Mouse (Mus musculus): Measurements from ENCODE around the gene Clasp1. TPM values are rescaled to one million over a fixed set of nuclear protein-coding genes. Genes with fewer than 3 reads are reported as not detected.

Clasp1 gene
- total RNA-seq (2012; rRNA removed) (13.9 and 16.0 TPM in 2 replicates), polyA plus RNA-seq (2012; ENCODE audit: insufficient read depth in 1 of 2, insufficient read length in 2 of 2, low read depth in 1 of 2, low replicate concordance in 2 of 2, missing spikeins in 1 of 2) (10 to 100 TPM in 1 of 2 experiments, not detected in 1; 21.3 TPM)

GRCm38 (mm10) chr1:118388757-118389453, at the start of gene Clasp1:
Clasp1 (plus strand) TSS chr1:118389058.
- H3K9ac ChIP-seq (ENCODE audit: control insufficient read depth, low read depth, low read length, poor library complexity, severe bottlenecking), result peak within 1 kb of the TSS; percentile 96
- no peaks in the 10 kb centered on the region for H3K9me3 ChIP-seq (replicated peaks; ENCODE audit: insufficient read depth, low read length)
- H3K4me1 ChIP-seq (ENCODE audit: control insufficient read depth in 1 of 2, insufficient read depth in 2 of 2, low read length in 2 of 2), result peaks cover 0 to 9% of the 10 kb centered on the region in 2 experiments; a peak in 2 of 4 replicates
- peak within 1 kb of the TSS; percentile 74 to 94 for H3K4me3 ChIP-seq (ENCODE audit: control insufficient read depth in 1 of 2, insufficient read depth in 1 of 2, low read depth in 2 of 2, low read length in 2 of 2)
- peak; percentile 98 for DNase-seq (ENCODE audit: low read depth, low spot score)
- peaks cover 40% of the 10 kb centered on the region for H3K79me2 ChIP-seq (ENCODE audit: control insufficient read depth, insufficient read depth, low read length, poor library complexity)
- H3K27me3 ChIP-seq (ENCODE audit: control insufficient read depth in 1 of 2, insufficient read depth in 2 of 2, low read length in 2 of 2), result no peaks in the 10 kb centered on the region
- peak within 1 kb of the TSS; percentile 95 for H3K27ac ChIP-seq (ENCODE audit: control insufficient read depth, low read depth, low read length)
- peaks cover 0 to 16% of the 10 kb centered on the region in 2 experiments; a peak in 2 of 4 replicates for H3K36me3 ChIP-seq (ENCODE audit: control insufficient read depth in 1 of 2, insufficient read depth in 2 of 2, low read length in 2 of 2)
- no peak for TF ChIP-seq MYB (IDR thresholded peaks at IDR 0.05; ENCODE audit: low read depth, low read length)
- no peak for TF ChIP-seq RAD21 (IDR thresholded peaks at IDR 0.05; ENCODE audit: low read depth, low read length)
- no peak for TF ChIP-seq UBTF (IDR thresholded peaks at IDR 0.05; ENCODE audit: borderline replicate concordance, insufficient read depth, low read depth, low read length)
- TF ChIP-seq TCF12 (IDR thresholded peaks at IDR 0.05; ENCODE audit: low read depth, low read length), result peak; percentile 64
- TF ChIP-seq CTCF (IDR thresholded peaks at IDR 0.05 in 2 of 3, conservative IDR thresholded peaks at IDR 0.05 in 1 of 3; ENCODE audit: control insufficient read depth in 1 of 3, insufficient read depth in 1 of 3, low read depth in 2 of 3, low read length in 3 of 3, poor library complexity in 1 of 3, severe bottlenecking in 1 of 3), result 0 out of 6 replicates have a peak, but pooled peaks of 1 of the 3 experiments have one; percentile 4
- TF ChIP-seq BHLHE40 (IDR thresholded peaks at IDR 0.05; ENCODE audit: borderline replicate concordance, low read depth, low read length), result no peak
- TF ChIP-seq MYC (IDR thresholded peaks at IDR 0.05; ENCODE audit: low read depth, low read length), result no peak
- no peak for TF ChIP-seq GABPA (IDR thresholded peaks at IDR 0.05; ENCODE audit: low read depth, low read length)
- TF ChIP-seq HCFC1 (IDR thresholded peaks at IDR 0.05; ENCODE audit: low read depth, low read length), result peak; percentile 87
- TF ChIP-seq ZNF384 (IDR thresholded peaks at IDR 0.05; ENCODE audit: low read depth, low read length), result peak; percentile 99
- TF ChIP-seq KAT2A (conservative IDR thresholded peaks at IDR 0.05; ENCODE audit: low read depth, low read length), result no peak; the same call in 1 of the 2 replicates
- no peak; the same call in none of the 2 replicates for TF ChIP-seq MAX (IDR thresholded peaks at IDR 0.05; ENCODE audit: low read length)
- TF ChIP-seq SMC3 (IDR thresholded peaks at IDR 0.05; ENCODE audit: low read depth, low read length), result no peak
- TF ChIP-seq ZKSCAN1 (IDR thresholded peaks at IDR 0.05; ENCODE audit: low read depth, low read length), result peak; percentile 54; the same call in 1 of the 2 replicates
- TF ChIP-seq USF2 (IDR thresholded peaks at IDR 0.05; ENCODE audit: borderline replicate concordance in 1 of 2, insufficient read depth in 1 of 2, low read depth in 1 of 2, low read length in 2 of 2), result no peak
- peak; percentile 59; the same call in 1 of the 2 replicates for TF ChIP-seq POLR2AphosphoS5 (IDR thresholded peaks at IDR 0.05; ENCODE audit: borderline replicate concordance, low read depth, low read length)
- no peak for TF ChIP-seq MEF2A (IDR thresholded peaks at IDR 0.05; ENCODE audit: extremely low read depth, insufficient replicate concordance, low read depth, low read length, poor library complexity, severe bottlenecking)
- peak; percentile 4; the same call in 1 of the 2 replicates for TF ChIP-seq ZMIZ1 (IDR thresholded peaks at IDR 0.05; ENCODE audit: low read depth, low read length)
- peak; percentile 84 for TF ChIP-seq NELFE (IDR thresholded peaks at IDR 0.05; ENCODE audit: low read depth, low read length)
- TF ChIP-seq POLR2A (IDR thresholded peaks at IDR 0.05; ENCODE audit: control insufficient read depth in 1 of 2, insufficient read depth in 1 of 2, low read depth in 1 of 2, low read length in 2 of 2, poor library complexity in 1 of 2), result peak in 1 of 2 experiments; percentile 85
- no peak for TF ChIP-seq RCOR1 (IDR thresholded peaks at IDR 0.05; ENCODE audit: low read depth, low read length)
- peak; percentile 82 for TF ChIP-seq NRF1 (IDR thresholded peaks at IDR 0.05; ENCODE audit: insufficient read depth, low read depth, low read length, poor library complexity, severe bottlenecking)
- peak; percentile 54 for TF ChIP-seq POLR2AphosphoS2 (IDR thresholded peaks at IDR 0.05; ENCODE audit: low read length)
- peak; percentile 30; the same call in 1 of the 2 replicates for TF ChIP-seq GATA1 (IDR thresholded peaks at IDR 0.05; ENCODE audit: low read depth, low read length)
- 0 out of 2 replicates have a peak, but pooled peaks have one; percentile 14 for TF ChIP-seq CHD1 (IDR thresholded peaks at IDR 0.05; ENCODE audit: low read depth, low read length)
- TF ChIP-seq TAL1 (IDR thresholded peaks at IDR 0.05; ENCODE audit: low read length), result no peak
- TF ChIP-seq ZC3H11A (IDR thresholded peaks at IDR 0.05; ENCODE audit: low read depth, low read length), result no peak
- 0 out of 4 replicates have a peak, but pooled peaks of 1 of the 2 experiments have one; percentile 33 for TF ChIP-seq EP300 (IDR thresholded peaks at IDR 0.05; ENCODE audit: low read depth in 1 of 2, low read length in 2 of 2)
- TF ChIP-seq E2F4 (IDR thresholded peaks at IDR 0.05; ENCODE audit: borderline replicate concordance, low read depth, low read length), result peak; percentile 78; the same call in 1 of the 2 replicates
- TF ChIP-seq SIN3A (IDR thresholded peaks at IDR 0.05; ENCODE audit: low read length), result peak; percentile 87; the same call in 1 of the 2 replicates
- TF ChIP-seq MXI1 (IDR thresholded peaks at IDR 0.05; ENCODE audit: low read depth, low read length), result peak; percentile 71; the same call in 1 of the 2 replicates
- TF ChIP-seq ETS1 (IDR thresholded peaks at IDR 0.05; ENCODE audit: low read depth, low read length), result peak; percentile 48; the same call in 1 of the 2 replicates
- peak; percentile 75 for TF ChIP-seq TBP (IDR thresholded peaks at IDR 0.05; ENCODE audit: low read depth, low read length)
- TF ChIP-seq CHD2 (IDR thresholded peaks at IDR 0.05; ENCODE audit: low read length), result no peak

Data from MEL (cell line).